8 mouse cellular contexts compared by ENCODE assay signal in genomic region chr6:113419199-113419587, GRCm38 (mm10). TPM values are rescaled to one million over a fixed set of nuclear protein-coding genes. Genes with fewer than 3 reads are reported as not detected.
A peak's percentile ranks its signal among the peaks of the same experiment; 100 is the strongest.
DNase-seq lines count a peak whose midpoint lies in the region; ATAC-seq lines count a peak whose summit lies in the region.

TSS of gene Rpusd3 (minus strand) at chr6:113419340.

- H3K4me3 ChIP-seq in hindbrain, embryonic 15.5 days = peak within 1 kb of the TSS; percentile 55

- peaks cover 5% of the 10 kb centered on the region; the same call in 1 of the 2 replicates for H3K36me3 ChIP-seq in hindbrain, embryonic 15.5 days

- under 1% methylated on average over 25 of the region's 25 CpGs for WGBS in hindbrain, embryonic 15.5 days

- peak; percentile 99 for DNase-seq in R1 (ENCODE audit: low read depth, low spot score)
- peak; percentile 99 to 100 for DNase-seq in cerebellum, postnatal 25 days
- DNase-seq in frontal cortex, postnatal 36 days (ENCODE audit: low spot score in 2 of 2) = peak; percentile 96 to 99
- DNase-seq in left cerebral cortex, adult 11 months (ENCODE audit: low spot score) = peak; percentile 91
- peak; percentile 96 to 99 for DNase-seq in lung, postnatal 4 days
- DNase-seq in retina, postnatal 7 days (ENCODE audit: low read depth, low spot score) = peak; percentile 99
- peak; percentile 99 for DNase-seq in urinary bladder, adult 2 months (ENCODE audit: low spot score)

- H3K9ac ChIP-seq in hindbrain, embryonic 15.5 days = peak within 1 kb of the TSS; percentile 56

- H3K4me1 ChIP-seq in hindbrain, embryonic 15.5 days (replicated peaks) = peaks cover 18% of the 10 kb centered on the region

- peak within 1 kb of the TSS; percentile 63 for H3K27ac ChIP-seq in hindbrain, embryonic 15.5 days (replicated peaks)

- H3K9me3 ChIP-seq in hindbrain, embryonic 15.5 days = no peaks in the 10 kb centered on the region

- H3K4me2 ChIP-seq in hindbrain, embryonic 15.5 days = peak within 1 kb of the TSS; percentile 96

- peak; percentile 97 for ATAC-seq in hindbrain, embryonic 15.5 days (ENCODE audit: low FRiP score, low read depth)

- H3K27me3 ChIP-seq in hindbrain, embryonic 15.5 days = no peaks in the 10 kb centered on the region

RNA-seq across cellular contexts. Expression of gene Rpusd3, which starts in this region (rescaled TPM):
- 18.7 and 23.3 TPM in 2 replicates for polyA plus RNA-seq in hindbrain, embryonic 15.5 days (2015; fragmentation: Nextera tagmentation; extraction: Ambion mirVana)
- polyA plus RNA-seq in urinary bladder, adult 2 months (2012; rRNA removed) = 11.8 and 17.3 TPM in 2 replicates

Comparison
In these comparisons a context has a peak if more than half of its experiments do, and no peak if none do; other contexts are left out.
1. Peak in every context shown above with its lines: DNase-seq, ATAC-seq, H3K4me3 ChIP-seq and H3K27ac ChIP-seq.